Comparison of ENCODE assay signal across 22 mouse cellular contexts in the genomic region with DNA sequence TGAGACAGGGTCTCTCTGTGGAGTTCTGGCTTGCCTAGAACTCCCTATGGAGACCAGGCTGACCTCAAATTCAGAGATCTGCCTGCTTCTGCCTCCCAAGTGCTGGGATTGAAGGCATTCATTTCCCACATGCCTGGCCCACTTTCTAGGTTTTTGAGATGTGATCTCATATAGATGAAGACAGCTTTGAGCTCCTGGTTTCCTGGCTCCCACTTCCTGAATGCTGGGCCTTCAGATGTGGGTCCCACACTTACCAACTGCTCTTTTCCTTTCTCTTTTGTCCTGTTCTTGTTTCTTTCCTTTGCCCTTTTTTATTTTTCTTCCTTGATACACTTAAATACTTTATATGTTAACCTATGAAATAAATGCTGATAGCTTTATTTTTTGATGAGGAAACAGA. TPM values are rescaled to one million over a fixed set of nuclear protein-coding genes. Genes with fewer than 3 reads are reported as not detected.
DNase-seq lines count a peak whose midpoint lies in the region; ATAC-seq and TF ChIP-seq lines count a peak whose summit lies in the region.
"Had no signal": no experiment of that assay in that cellular context is flagged by ENCODE, and none has a peak within 500 bp of the region (broad histone marks: within the 10 kb centered on the region; RNA-seq: fewer than 3 reads in every experiment).

No protein-coding gene starts in this region.

- no peak for ATAC-seq in megakaryocyte, adult 5-6 weeks (ENCODE audit: poor library complexity, severe bottlenecking)
- no peak for ATAC-seq in liver, embryonic 13.5 days (ENCODE audit: low read depth)
- ATAC-seq: hindbrain, postnatal 0 days; intestine, postnatal 0 days; midbrain, embryonic 13.5 days; Patski had no signal

- no peaks in the 10 kb centered on the region for H3K9me3 ChIP-seq in megakaryocyte, embryonic 14.5 days
- no peaks in the 10 kb centered on the region for H3K9me3 ChIP-seq in liver, embryonic 13.5 days (replicated peaks)
- H3K9me3 ChIP-seq: forebrain, embryonic 12.5 days; G1E; kidney, embryonic 15.5 days; midbrain, embryonic 13.5 days; neural tube, embryonic 12.5 days; stomach, embryonic 15.5 days had no signal

- DNase-seq in heart, adult 11 months = peak; percentile 66
- DNase-seq in heart, adult 2 months = no peak
- no peak for DNase-seq in liver, embryonic 13.5 days
- DNase-seq in right cerebral cortex, postnatal 14 days = no peak
- DNase-seq in testis, postnatal 10 days (ENCODE audit: low spot score) = no peak
- DNase-seq: cerebellum, adult 11-12 months; cerebellum, postnatal 10 days; kidney, postnatal 36 days; layer of hippocampus, postnatal 36 days; lung, postnatal 10 days; right cerebral cortex, postnatal 25 days had no signal

- TF ChIP-seq POLR2A in heart, adult 2 months (IDR thresholded peaks at IDR 0.05; ENCODE audit: insufficient read depth, low read depth, low read length) = no peak

- no peak for TF ChIP-seq EP300 in heart, adult 2 months (IDR thresholded peaks at IDR 0.05; ENCODE audit: insufficient read depth, low read depth, low read length)

- no peak for TF ChIP-seq CTCF in heart, adult 2 months (IDR thresholded peaks at IDR 0.05)

- H3K79me2 ChIP-seq in heart, adult 2 months (replicated peaks; ENCODE audit: control insufficient read depth, insufficient read depth, low read length) = peaks cover 10% of the 10 kb centered on the region

- H3K4me2 ChIP-seq in liver, embryonic 13.5 days = peak overlapping the region; percentile 59
- H3K4me2 ChIP-seq: forebrain, embryonic 12.5 days; kidney, embryonic 15.5 days; midbrain, embryonic 13.5 days; neural tube, embryonic 12.5 days; stomach, embryonic 15.5 days had no signal

- intact Hi-C loops in heart, adult 2 months (cut with DNase I) = no loop called here

- no peak overlapping the region for H3K9ac ChIP-seq in heart, adult 2 months (ENCODE audit: low read depth, low read length)
- H3K9ac ChIP-seq in liver, embryonic 13.5 days = peak overlapping the region; percentile 52
- H3K9ac ChIP-seq: forebrain, embryonic 12.5 days; kidney, embryonic 15.5 days; midbrain, embryonic 13.5 days; neural tube, embryonic 12.5 days; stomach, embryonic 15.5 days had no signal

- H3K27ac ChIP-seq in heart, adult 2 months = no peak overlapping the region; the same call in 1 of the 2 replicates
- H3K27ac ChIP-seq in liver, embryonic 13.5 days = peak overlapping the region; percentile 80
- H3K27ac ChIP-seq: forebrain, embryonic 12.5 days; hindbrain, postnatal 0 days; kidney, embryonic 15.5 days; midbrain, embryonic 13.5 days; neural tube, embryonic 12.5 days; stomach, embryonic 15.5 days had no signal

- no peak overlapping the region for H3K4me3 ChIP-seq in heart, adult 2 months
- H3K4me3 ChIP-seq in megakaryocyte, embryonic 14.5 days (replicated peaks) = peak overlapping the region; percentile 96
- H3K4me3 ChIP-seq in liver, embryonic 13.5 days (replicated peaks) = peak overlapping the region; percentile 43
- H3K4me3 ChIP-seq: forebrain, embryonic 12.5 days; kidney, embryonic 15.5 days; midbrain, embryonic 13.5 days; neural tube, embryonic 12.5 days; stomach, embryonic 15.5 days had no signal

- peaks cover 17% of the 10 kb centered on the region for H3K4me1 ChIP-seq in heart, adult 2 months (ENCODE audit: control insufficient read depth, insufficient read depth, low read length)
- peaks cover 42% of the 10 kb centered on the region for H3K4me1 ChIP-seq in megakaryocyte, embryonic 14.5 days
- peaks cover 81% of the 10 kb centered on the region for H3K4me1 ChIP-seq in liver, embryonic 13.5 days (replicated peaks)
- H3K4me1 ChIP-seq: forebrain, embryonic 12.5 days; midbrain, embryonic 13.5 days; neural tube, embryonic 12.5 days; stomach, embryonic 15.5 days had no signal

- H3K36me3 ChIP-seq in heart, adult 2 months (ENCODE audit: control insufficient read depth, insufficient read depth, low read length) = peaks cover 30% of the 10 kb centered on the region
- H3K36me3 ChIP-seq in megakaryocyte, embryonic 14.5 days (replicated peaks; ENCODE audit: low read length) = peaks cover 54% of the 10 kb centered on the region
- peaks cover 7% of the 10 kb centered on the region for H3K36me3 ChIP-seq in liver, embryonic 13.5 days
- H3K36me3 ChIP-seq: forebrain, embryonic 12.5 days; kidney, embryonic 15.5 days; midbrain, embryonic 13.5 days; neural tube, embryonic 12.5 days had no signal

- no peaks in the 10 kb centered on the region for H3K27me3 ChIP-seq in heart, adult 2 months (ENCODE audit: control insufficient read depth, insufficient read depth, low read length)
- no peaks in the 10 kb centered on the region for H3K27me3 ChIP-seq in megakaryocyte, embryonic 14.5 days (replicated peaks)
- H3K27me3 ChIP-seq in liver, embryonic 13.5 days = no peaks in the 10 kb centered on the region
- H3K27me3 ChIP-seq: forebrain, embryonic 12.5 days; kidney, embryonic 15.5 days; midbrain, embryonic 13.5 days; neural tube, embryonic 12.5 days; Patski; stomach, embryonic 15.5 days had no signal

RNA-seq across cellular contexts. Expression of a gene that starts 49.6 kb away (rescaled TPM):
- 10 to 100 TPM; 52.4 to 64.9 TPM for total RNA-seq in heart, adult 2 months (2021)
- polyA plus RNA-seq in heart, adult 2 months (2012; rRNA removed) = 5.7 and 16.9 TPM in 2 replicates
- polyA plus RNA-seq in megakaryocyte, embryonic 14.5 days (2012; ENCODE audit: insufficient read depth, low replicate concordance) = 0.22 and 1.7 TPM in 2 replicates
- total RNA-seq in megakaryocyte, adult 5-6 weeks (2015) = 99.6 and 121 TPM in 2 replicates
- 145 and 165 TPM in 2 replicates for total RNA-seq in megakaryocyte, adult 5-6 weeks (2017)
- 53.6 and 62.6 TPM in 2 replicates for polyA plus RNA-seq in liver, embryonic 13.5 days (2015; fragmentation: Nextera tagmentation; extraction: Ambion mirVana)

RNA-seq across cellular contexts. Expression of a gene that starts 56.6 kb away (rescaled TPM):
- 10 to 100 TPM; 22.0 to 22.7 TPM for total RNA-seq in heart, adult 2 months (2021)
- 3.7 and 7.0 TPM in 2 replicates for polyA plus RNA-seq in heart, adult 2 months (2012; rRNA removed)
- polyA plus RNA-seq in megakaryocyte, embryonic 14.5 days (2012; ENCODE audit: insufficient read depth, low replicate concordance) = 3.9 and 4.4 TPM in 2 replicates
- total RNA-seq in megakaryocyte, adult 5-6 weeks (2015) = 31.4 and 38.6 TPM in 2 replicates
- total RNA-seq in megakaryocyte, adult 5-6 weeks (2017) = 72.6 and 75.8 TPM in 2 replicates
- 17.6 and 20.6 TPM in 2 replicates for polyA plus RNA-seq in liver, embryonic 13.5 days (2015; fragmentation: Nextera tagmentation; extraction: Ambion mirVana)

RNA-seq across cellular contexts. Expression of a gene that starts 56.9 kb away (rescaled TPM):
- 10 to 100 TPM; 13.3 to 13.7 TPM for total RNA-seq in heart, adult 2 months (2021)
- polyA plus RNA-seq in heart, adult 2 months (2012; rRNA removed) = 6.6 and 11.3 TPM in 2 replicates
- polyA plus RNA-seq in megakaryocyte, embryonic 14.5 days (2012; ENCODE audit: insufficient read depth, low replicate concordance) = 1.5 and 3.9 TPM in 2 replicates
- 66.4 and 69.3 TPM in 2 replicates for total RNA-seq in megakaryocyte, adult 5-6 weeks (2015)
- 138 and 142 TPM in 2 replicates for total RNA-seq in megakaryocyte, adult 5-6 weeks (2017)
- 11.9 and 13.8 TPM in 2 replicates for polyA plus RNA-seq in liver, embryonic 13.5 days (2015; fragmentation: Nextera tagmentation; extraction: Ambion mirVana)
